In the genomic region with DNA sequence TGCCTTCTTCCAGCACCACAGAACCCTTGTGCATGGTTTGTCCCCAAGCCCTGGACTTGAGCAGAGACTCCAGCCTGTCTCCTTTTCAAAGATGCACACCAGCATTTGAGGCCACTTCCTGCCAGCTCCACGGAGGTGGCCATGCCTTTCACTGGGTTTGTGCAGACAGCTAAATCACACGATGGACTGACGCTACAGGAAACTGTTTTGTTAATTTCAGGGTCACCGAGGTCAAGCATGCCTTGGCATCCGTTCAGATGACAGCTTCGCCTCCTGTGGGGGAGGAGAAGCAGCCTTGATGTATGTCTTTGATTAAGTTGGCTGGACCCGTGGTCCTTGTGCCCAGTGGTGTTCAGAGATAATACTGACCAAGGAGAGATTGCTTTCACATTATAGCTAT, we compare ENCODE assay signal across 10 mouse cellular contexts. TPM values are rescaled to one million over a fixed set of nuclear protein-coding genes. Genes with fewer than 3 reads are reported as not detected.
DNase-seq lines count a peak whose midpoint lies in the region; ATAC-seq lines count a peak whose summit lies in the region.
"Had no signal": no experiment of that assay in that cellular context is flagged by ENCODE, and none has a peak within 500 bp of the region (broad histone marks: within the 10 kb centered on the region; RNA-seq: fewer than 3 reads in every experiment).

No protein-coding gene starts in this region.

- H3K9me3 ChIP-seq in limb, embryonic 13.5 days = no peaks in the 10 kb centered on the region
- H3K9me3 ChIP-seq: limb, embryonic 15.5 days had no signal

- 14% methylated on average over 7 of the region's 7 CpGs for WGBS in limb, embryonic 13.5 days

- no peak for ATAC-seq in limb, embryonic 13.5 days (ENCODE audit: low FRiP score, low read depth)

- H3K4me2 ChIP-seq in limb, embryonic 13.5 days (replicated peaks) = no peak overlapping the region
- H3K4me2 ChIP-seq: limb, embryonic 15.5 days had no signal

- peaks cover 65% of the 10 kb centered on the region for H3K36me3 ChIP-seq in limb, embryonic 13.5 days

- intact Hi-C loops in left cerebral cortex, postnatal 4 days (cut with DNase I) = no loop called here

- H3K9ac ChIP-seq in limb, embryonic 13.5 days = no peak overlapping the region
- H3K9ac ChIP-seq: limb, embryonic 15.5 days had no signal

- peak; percentile 49 for DNase-seq in left cerebral cortex, postnatal 4 days
- no peak for DNase-seq in left cerebral cortex, adult 18-20 months (ENCODE audit: low spot score in 2 of 2)
- peak; percentile 80 for DNase-seq in embryo, embryonic 10.5 days (ENCODE audit: low spot score)
- DNase-seq in heart, postnatal 4 days = peak; percentile 50
- no peak for DNase-seq in c-Kit-positive CD71-positive TER-119-positive erythroid progenitor cells, embryonic 14.5 days (ENCODE audit: low spot score)
- no peak for DNase-seq in frontal cortex, postnatal 14 days (ENCODE audit: low spot score in 2 of 2)
- DNase-seq in urinary bladder, adult 18-20 months (ENCODE audit: low spot score in 2 of 2) = no peak

- peaks cover 42% of the 10 kb centered on the region for H3K4me1 ChIP-seq in limb, embryonic 13.5 days

- no peaks in the 10 kb centered on the region for H3K27me3 ChIP-seq in limb, embryonic 13.5 days
- H3K27me3 ChIP-seq: limb, embryonic 15.5 days had no signal

- peak overlapping the region; percentile 48; the same call in 1 of the 2 replicates for H3K27ac ChIP-seq in limb, embryonic 13.5 days
- H3K27ac ChIP-seq: limb, embryonic 15.5 days had no signal

- no peak overlapping the region for H3K4me3 ChIP-seq in limb, embryonic 13.5 days
- H3K4me3 ChIP-seq: limb, embryonic 15.5 days had no signal

RNA-seq across cellular contexts. Expression of a gene that starts 52.2 kb away (rescaled TPM):
- 10 to 100 TPM; 68.1 to 70.5 TPM for total RNA-seq in left cerebral cortex, postnatal 4 days (2021)
- total RNA-seq in left cerebral cortex, adult 18-20 months (2021) = 10 to 100 TPM; 53.7 to 65.9 TPM
- 10 to 100 TPM; 34.9 to 35.9 TPM for total RNA-seq in heart, postnatal 4 days (2021)
- 18.9 and 19.6 TPM in 2 replicates for polyA plus RNA-seq in limb, embryonic 13.5 days (2015; fragmentation: Nextera tagmentation; extraction: Ambion mirVana)

RNA-seq across cellular contexts. Expression of a gene that starts 55.4 kb away (rescaled TPM):
- 1 to 10 TPM in 1 of 2 experiments, not detected in 1; 1.1 TPM for total RNA-seq in left cerebral cortex, postnatal 4 days (2021)
- total RNA-seq in left cerebral cortex, adult 18-20 months (2021) = not detected
- under 1 TPM; 0.71 to 0.92 TPM for total RNA-seq in heart, postnatal 4 days (2021)
- 19.7 and 22.8 TPM in 2 replicates for polyA plus RNA-seq in limb, embryonic 13.5 days (2015; fragmentation: Nextera tagmentation; extraction: Ambion mirVana)
- total RNA-seq: MEL had no signal

Comparison
In these comparisons a context has a peak if more than half of its experiments do, and no peak if none do; other contexts are left out.
1. DNase-seq: peak in left cerebral cortex, postnatal 4 days (single experiment), embryo, embryonic 10.5 days (single experiment) and heart, postnatal 4 days (single experiment); none in left cerebral cortex, adult 18-20 months (0 of 2), c-Kit-positive CD71-positive TER-119-positive erythroid progenitor cells, embryonic 14.5 days (single experiment), frontal cortex, postnatal 14 days (0 of 2) and urinary bladder, adult 18-20 months (0 of 2).